Mouse (Mus musculus): Measurements from ENCODE around the gene Ephb2. TPM values are rescaled to one million over a fixed set of nuclear protein-coding genes. Genes with fewer than 3 reads are reported as not detected.

Gene Ephb2
- total and polyA plus RNA-seq, 3 experiments, result 0.08 TPM; not detected in 2

DNA sequence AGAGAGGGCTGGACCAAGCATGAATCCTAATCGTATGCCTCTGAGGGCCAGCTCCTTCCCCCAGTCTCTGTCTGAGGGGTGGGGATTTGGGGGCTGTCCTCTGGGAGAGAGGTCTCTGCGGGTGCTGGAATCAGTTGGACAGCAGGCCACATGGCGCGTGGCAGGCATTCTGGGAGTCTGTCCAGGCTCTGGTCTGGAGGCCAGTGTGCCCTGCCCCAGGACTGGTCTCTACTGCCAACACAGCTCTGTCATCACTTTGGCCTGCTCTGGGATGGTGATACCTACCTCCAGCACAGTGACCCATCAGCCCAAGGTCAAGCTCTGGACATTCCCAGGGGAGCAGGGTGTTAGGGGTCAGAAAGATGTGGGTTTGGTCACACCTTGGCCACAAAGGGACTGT is 99.9 kb downstream of the Ephb2 start:
- H3K27me3 ChIP-seq (replicated peaks), result peaks cover 5% of the 10 kb centered on the region

GRCm38 (mm10) chr4:136734210-136734803 is 101.5 kb downstream of the Ephb2 start:
- dilution Hi-C loops (cut with MboI; ENCODE audit: extremely low pct_ligation_motif_present, extremely low pct_unique_long_range_greater_than_20kb, low sequenced_read_pairs), result no loop called here
- H3K79me2 ChIP-seq (replicated peaks; ENCODE audit: control insufficient read depth, extremely low read depth, insufficient read depth, poor library complexity, severe bottlenecking), result no peaks in the 10 kb centered on the region
- no peak overlapping the region for H3K4me3 ChIP-seq (replicated peaks in 1 of 3; ENCODE audit: low read depth in 2 of 3, low read length in 2 of 3, poor library complexity in 1 of 3)
- no peak overlapping the region for H3K4me2 ChIP-seq (ENCODE audit: insufficient read depth, low read depth, poor library complexity, severe bottlenecking)
- no peaks in the 10 kb centered on the region for H3K36me3 ChIP-seq (replicated peaks in 1 of 2; ENCODE audit: control insufficient read depth in 1 of 2, insufficient read depth in 1 of 2, low read length in 1 of 2)
- H3K9me3 ChIP-seq (replicated peaks; ENCODE audit: low read length), result no peaks in the 10 kb centered on the region
- no peak for TF ChIP-seq TBP (conservative IDR thresholded peaks at IDR 0.05; ENCODE audit: low read depth, low read length)
- TF ChIP-seq ZMIZ1 (IDR thresholded peaks at IDR 0.05; ENCODE audit: low read depth, low read length), result no peak
- no peak for TF ChIP-seq TCF12 (IDR thresholded peaks at IDR 0.05; ENCODE audit: low read depth, low read length)
- TF ChIP-seq GABPA (IDR thresholded peaks at IDR 0.05; ENCODE audit: insufficient replicate concordance, low read depth, low read length), result no peak
- no peak for TF ChIP-seq KAT2A (IDR thresholded peaks at IDR 0.05; ENCODE audit: insufficient replicate concordance, low read length)
- TF ChIP-seq BHLHE40 (IDR thresholded peaks at IDR 0.05; ENCODE audit: low read depth, low read length), result no peak
- TF ChIP-seq NRF1 (IDR thresholded peaks at IDR 0.05; ENCODE audit: low read depth, low read length), result no peak
- no peak for TF ChIP-seq USF1 (IDR thresholded peaks at IDR 0.05; ENCODE audit: low read depth, low read length)
- DNase-seq (ENCODE audit: extremely low read depth), result no peak
- peaks cover 5% of the 10 kb centered on the region for H3K27me3 ChIP-seq (replicated peaks)
- H3K4me1 ChIP-seq (ENCODE audit: control insufficient read depth in 1 of 2, insufficient read depth in 2 of 2), result peaks cover 0 to 22% of the 10 kb centered on the region in 2 experiments; a peak in 2 of 4 replicates
- no peak overlapping the region for H3K9ac ChIP-seq (ENCODE audit: insufficient read depth, low read depth)
- in situ Hi-C loops (cut with MboI; ENCODE audit: low pct_ligation_motif_present, low pct_unique_long_range_greater_than_20kb, low sequenced_read_pairs), result no loop called here
- no peak overlapping the region for H3K27ac ChIP-seq (ENCODE audit: insufficient read depth, low read depth)

More for the DNA sequence above, 99.9 kb downstream of the Ephb2 start:
- Histone ChIP-seq H3K79me2 (replicated peaks; ENCODE audit: control insufficient read depth, extremely low read depth, insufficient read depth, poor library complexity, severe bottlenecking) (no peaks in the 10 kb centered on the region), H3K9me3 (replicated peaks; ENCODE audit: low read length) (no peaks in the 10 kb centered on the region), H3K4me3 (replicated peaks in 1 of 3; ENCODE audit: low read depth in 2 of 3, low read length in 2 of 3, poor library complexity in 1 of 3) (no peak overlapping the region), H3K36me3 (replicated peaks in 1 of 2; ENCODE audit: control insufficient read depth in 1 of 2, insufficient read depth in 1 of 2, low read length in 1 of 2) (no peaks in the 10 kb centered on the region), H3K4me2 (ENCODE audit: insufficient read depth, low read depth, poor library complexity, severe bottlenecking) (no peak overlapping the region), H3K27ac (ENCODE audit: insufficient read depth, low read depth) (no peak overlapping the region), H3K4me1 (ENCODE audit: control insufficient read depth in 1 of 2, insufficient read depth in 2 of 2) (peaks cover 0 to 22% of the 10 kb centered on the region in 2 experiments; a peak in 2 of 4 replicates), H3K9ac (ENCODE audit: insufficient read depth, low read depth) (no peak overlapping the region)
- no peak for DNase-seq (ENCODE audit: extremely low read depth)
- no peak for TF ChIP-seq ZKSCAN1 (IDR thresholded peaks at IDR 0.05; ENCODE audit: borderline replicate concordance, low read depth, low read length)
- no peak for TF ChIP-seq USF1 (IDR thresholded peaks at IDR 0.05; ENCODE audit: low read depth, low read length)
- TF ChIP-seq RAD21 (IDR thresholded peaks at IDR 0.05; ENCODE audit: low read depth, low read length), result no peak
- no peak for TF ChIP-seq CHD2 (IDR thresholded peaks at IDR 0.05; ENCODE audit: low read length)
- no peak for TF ChIP-seq NRF1 (IDR thresholded peaks at IDR 0.05; ENCODE audit: low read depth, low read length)
- in situ Hi-C loops (cut with MboI; ENCODE audit: low pct_ligation_motif_present, low pct_unique_long_range_greater_than_20kb, low sequenced_read_pairs), result no loop called here
- dilution Hi-C loops (cut with MboI; ENCODE audit: extremely low pct_ligation_motif_present, extremely low pct_unique_long_range_greater_than_20kb, low sequenced_read_pairs), result no loop called here
